Mouse (Mus musculus) gastrocnemius, postnatal 25 days (tissue): ENCODE results near the gene Man2b2. TPM values are rescaled to one million over a fixed set of nuclear protein-coding genes. Genes with fewer than 3 reads are reported as not detected.

Experiments used
- DNase-seq: peaks from one replicate; pipeline ENCODE4 v3.0.0; 2022
- total RNA-seq, 2 experiments: library from RNA; stranded (reverse); gene quantifications; 1 replicate in 1 of 2; 2 replicates in 1 of 2; pipeline ENCODE4 v1.2.3; 2021

The Man2b2 gene
- total RNA-seq, 2 experiments from 2014 or later, result 3.5 to 5.2 TPM

- no peak for DNase-seq
Measured at GRCm38 (mm10) chr5:36835933-36836332, 5.5 kb upstream of the Man2b2 start.

- DNase-seq, result no peak
Measured at GRCm38 (mm10) chr5:36831272-36831671, 819 bp upstream of the Man2b2 start.

- no peak for DNase-seq
Measured at GRCm38 (mm10) chr5:36829098-36829497, 1.4 kb downstream of the Man2b2 start.

DNA sequence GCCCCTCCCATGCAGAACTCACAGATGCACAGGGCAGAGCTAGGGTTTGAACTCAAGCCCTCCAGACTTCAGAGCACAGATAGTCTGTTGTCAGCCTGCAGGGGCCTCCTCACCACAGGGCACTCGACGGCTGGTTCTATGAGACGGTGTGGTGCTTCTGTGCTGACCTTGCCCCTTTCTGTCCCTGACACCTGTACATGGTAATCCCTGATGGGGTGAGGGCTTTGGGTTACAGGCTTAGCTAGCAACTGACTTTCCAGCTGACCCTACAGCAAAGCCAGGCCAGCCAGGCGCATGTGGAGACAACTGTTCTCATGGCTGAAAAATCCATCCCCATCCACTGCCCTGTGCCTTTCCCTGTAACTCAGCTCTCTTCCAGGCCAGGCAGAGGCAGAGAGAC is 7.5 kb downstream of the Man2b2 start:
- no peak for DNase-seq

DNA sequence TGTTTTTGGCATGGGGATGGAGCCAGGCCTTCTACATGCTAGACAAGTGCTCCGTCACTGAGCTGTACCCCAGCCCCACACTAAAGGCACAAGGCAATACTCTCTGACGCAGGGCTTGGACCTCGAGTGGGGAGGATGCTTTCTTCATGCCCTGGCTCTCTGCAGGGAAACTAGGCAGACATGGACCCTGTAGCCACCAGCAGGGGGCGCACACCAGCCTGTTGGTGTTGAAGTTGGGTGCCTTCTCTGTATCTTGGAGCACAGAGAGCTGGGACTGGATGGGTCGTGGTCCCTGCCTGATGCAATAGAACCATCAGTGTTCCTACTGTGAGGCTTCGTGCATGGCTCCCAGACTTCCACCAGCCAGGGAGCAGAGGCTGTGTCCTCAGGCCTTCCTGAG is 10.3 kb downstream of the Man2b2 start:
- no peak for DNase-seq

- DNase-seq, result no peak
Measured at GRCm38 (mm10) chr5:36819742-36820141, 10.7 kb downstream of the Man2b2 start.

GRCm38 (mm10) chr5:36817738-36818137 is 12.7 kb downstream of the Man2b2 start:
- no peak for DNase-seq

DNA sequence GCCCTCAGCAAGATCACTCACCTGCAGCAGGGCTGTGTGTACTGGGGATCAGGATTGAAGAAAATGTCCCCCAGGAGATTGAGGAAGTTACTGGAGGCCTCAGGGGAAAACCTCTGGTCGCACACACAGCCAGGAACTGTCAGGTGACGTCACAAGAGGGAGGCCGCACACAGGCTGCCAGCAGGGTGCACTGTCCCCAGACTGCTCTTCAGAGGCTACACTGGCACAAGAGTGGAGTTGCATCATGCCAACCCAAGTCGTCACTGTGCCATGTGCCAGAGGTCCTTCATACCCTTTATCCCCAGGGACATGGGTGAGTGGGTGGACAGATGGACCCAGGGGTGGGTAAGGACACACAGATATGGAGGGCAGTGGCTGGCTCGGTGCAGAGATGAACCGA is 15.9 kb downstream of the Man2b2 start:
- DNase-seq, result no peak

- DNase-seq, result no peak
Measured at GRCm38 (mm10) chr5:36811413-36811812, 19.0 kb downstream of the Man2b2 start.

DNA sequence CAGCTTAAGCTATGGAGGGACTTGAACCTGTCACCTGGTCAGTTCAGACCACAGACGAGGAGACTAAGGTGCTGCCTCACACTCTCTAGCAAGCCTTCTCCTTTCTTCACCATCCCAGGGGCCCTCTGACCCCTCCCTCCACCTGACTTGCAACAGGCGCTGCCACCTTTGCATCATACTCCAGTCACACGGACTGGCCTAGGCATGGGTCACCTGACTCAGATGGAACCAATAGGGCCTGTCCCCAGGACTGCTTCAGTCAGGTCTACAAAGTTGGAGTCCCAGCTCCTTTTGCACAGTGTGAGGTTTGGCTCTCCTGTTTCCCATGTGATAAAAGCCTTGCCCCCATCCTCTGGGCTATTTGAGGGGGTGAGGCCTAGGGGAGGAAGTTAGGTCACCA is 19.8 kb downstream of the Man2b2 start:
- no peak for DNase-seq

- no peak for DNase-seq
Measured at GRCm38 (mm10) chr5:36809123-36809522, 21.3 kb downstream of the Man2b2 start.

GRCm38 (mm10) chr5:36807106-36807505 is 23.3 kb downstream of the Man2b2 start:
- DNase-seq, result no peak

- DNase-seq, result no peak
Measured at GRCm38 (mm10) chr5:36797291-36797690, 33.2 kb downstream of the Man2b2 start.

- DNase-seq, result peak; percentile 90
Measured at GRCm38 (mm10) chr5:36796296-36797014, 34.0 kb downstream of the Man2b2 start, which contains the start of gene Mrfap1. Mrfap1 (minus strand) TSS chr5:36796772.

DNA sequence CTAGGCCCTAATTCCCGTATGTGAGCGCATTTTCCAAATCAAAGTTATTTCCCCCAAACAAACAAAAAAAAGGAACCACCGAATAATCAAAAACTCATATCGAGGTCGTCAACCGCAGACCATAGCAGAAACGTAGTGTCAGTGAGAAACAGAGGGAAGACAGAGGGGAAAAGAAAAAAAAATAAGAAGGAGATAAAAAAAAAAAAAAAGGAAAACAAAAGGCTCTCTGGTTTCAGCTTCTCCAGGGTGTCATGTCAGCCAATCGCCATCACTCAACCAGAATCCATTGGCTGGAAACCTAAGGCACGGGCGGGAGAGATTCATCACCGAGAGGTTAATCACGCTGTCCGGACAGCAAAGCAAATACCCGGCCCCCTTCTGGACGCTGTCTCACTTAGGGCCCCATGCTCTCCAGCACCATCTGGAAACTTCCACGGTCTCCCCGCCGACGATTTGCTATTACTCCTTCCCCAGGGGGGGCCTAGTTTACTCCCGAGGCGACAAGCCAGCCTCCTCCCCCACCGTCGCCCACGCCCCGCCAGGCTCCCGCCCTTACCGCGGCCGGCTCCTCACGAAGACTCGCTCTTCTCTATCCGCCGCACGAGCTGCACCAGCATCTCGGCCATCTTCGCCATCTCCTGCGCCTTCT is 34.7 kb downstream of the Man2b2 start:
- peak; percentile 70 for DNase-seq

DNA sequence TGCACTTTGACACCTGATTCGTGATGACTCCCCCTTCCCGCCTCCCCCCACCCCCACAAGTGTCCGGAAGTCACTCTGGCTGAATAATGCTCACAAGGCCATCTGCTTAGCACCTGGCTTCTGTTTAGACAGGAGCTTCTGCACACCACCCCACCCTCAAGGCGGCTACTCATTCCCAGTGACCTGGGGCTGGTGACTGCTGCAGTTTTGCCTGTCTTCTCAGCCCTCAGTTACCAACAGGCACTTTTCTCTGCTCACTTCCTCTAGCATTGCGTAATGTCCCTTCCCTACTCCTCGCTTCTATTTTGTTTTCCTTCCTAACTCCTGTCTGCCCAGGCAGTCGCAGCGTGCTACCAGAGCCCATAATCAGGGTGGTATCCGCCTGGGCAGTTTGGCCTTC is 38.6 kb downstream of the Man2b2 start:
- no peak for DNase-seq

- DNase-seq, result no peak
Measured at GRCm38 (mm10) chr5:36786052-36786451, 44.4 kb downstream of the Man2b2 start.

- DNase-seq, result no peak
Measured at GRCm38 (mm10) chr5:36779512-36779911, 50.9 kb downstream of the Man2b2 start.

- DNase-seq, result no peak
Measured at GRCm38 (mm10) chr5:36778901-36779300, 51.6 kb downstream of the Man2b2 start.

DNA sequence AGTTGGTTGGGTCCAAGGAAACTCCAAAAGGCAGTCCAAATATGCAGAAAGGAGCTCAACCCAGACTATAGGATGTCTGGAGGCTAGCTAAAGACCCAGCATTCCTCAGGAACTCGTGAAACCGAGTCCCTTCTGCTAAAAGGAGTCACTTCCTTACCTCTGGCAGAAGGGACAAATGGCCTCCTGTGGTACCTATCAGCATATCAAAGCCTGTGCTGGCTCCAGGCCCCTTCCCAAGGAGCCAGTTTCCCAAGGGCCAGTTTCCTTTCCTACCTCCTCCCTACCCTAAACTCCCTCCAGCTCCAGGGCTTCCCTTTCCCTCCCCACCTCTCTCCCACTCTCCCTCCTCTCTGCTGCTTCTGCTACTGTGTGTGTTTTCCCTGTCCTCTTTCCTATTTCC is 53.3 kb downstream of the Man2b2 start:
- no peak for DNase-seq

DNA sequence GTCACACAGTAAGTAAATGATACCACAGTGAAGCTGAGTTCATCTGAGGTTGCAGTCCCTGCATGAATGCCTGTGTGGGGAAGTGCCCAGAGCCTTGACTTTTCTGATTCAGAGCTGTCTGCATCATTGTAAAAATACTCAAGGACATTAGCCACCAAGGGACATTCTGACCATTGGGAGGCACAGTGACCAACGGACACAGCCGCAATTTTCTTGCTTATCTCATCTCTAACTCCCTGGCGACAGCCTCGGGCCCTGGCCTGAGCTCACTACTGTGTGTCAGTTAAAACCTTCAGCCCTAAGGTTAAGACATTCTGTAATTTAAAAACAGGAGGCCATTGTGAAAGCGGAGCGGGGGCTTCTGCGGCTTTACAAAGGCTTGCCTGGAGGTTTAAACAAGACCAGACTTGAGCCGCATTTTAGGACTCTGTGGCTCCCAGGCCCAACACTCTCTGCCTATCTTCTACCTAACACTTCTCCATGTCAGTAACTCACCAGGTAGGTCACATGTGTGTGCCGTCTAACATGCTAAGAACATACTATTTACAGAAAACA is 54.4 kb downstream of the Man2b2 start:
- DNase-seq, result no peak

- no peak for DNase-seq
Measured at GRCm38 (mm10) chr5:36775317-36775716, 55.1 kb downstream of the Man2b2 start.

GRCm38 (mm10) chr5:36772586-36772985 is 57.9 kb downstream of the Man2b2 start:
- no peak for DNase-seq

DNA sequence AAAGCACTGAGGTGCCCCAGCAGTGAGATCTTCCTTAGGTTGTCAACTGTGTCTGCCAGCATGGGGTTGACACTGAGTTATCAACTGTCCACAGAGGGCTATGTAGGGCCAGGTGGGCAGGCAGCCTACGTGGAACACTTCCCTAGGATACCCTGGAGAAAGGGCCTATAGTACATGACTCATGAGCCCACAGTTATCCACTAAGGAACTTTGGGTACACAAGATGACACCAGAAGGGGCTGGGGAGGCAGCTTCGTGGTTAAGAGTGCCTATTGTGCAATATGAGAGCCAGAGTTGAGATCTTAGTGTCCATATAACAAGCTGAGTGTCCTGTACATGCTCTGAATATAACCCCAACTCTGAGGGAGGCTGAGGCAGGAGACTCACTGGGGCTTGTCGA is 60.9 kb downstream of the Man2b2 start:
- no peak for DNase-seq
